Mouse (Mus musculus) forebrain, embryonic 12.5 days (tissue): Measurements from ENCODE around the gene Kras. TPM values are rescaled to one million over a fixed set of nuclear protein-coding genes. Genes with fewer than 3 reads are reported as not detected.

Experiments used
- ATAC-seq: fragments of 200-750 bp; cut with Nextera tagmentation; 2 replicates; pipeline ENCODE4 v1.8.0; 2017; ENCODE audit warnings: moderate TSS enrichment; ENCODE audit not compliant: low FRiP score
- H3K27ac ChIP-seq: fragments of 300-500 bp; sonication (generic); 2 replicates; pipeline ENCODE4 v1.5.1; 2016; ENCODE audit warnings: mild to moderate bottlenecking
- H3K27me3 ChIP-seq: fragments of 300-500 bp; sonication (generic); 2 replicates; pipeline ENCODE4 v1.6.1; 2016; ENCODE audit warnings: mild to moderate bottlenecking
- H3K36me3 ChIP-seq: fragments of 300-500 bp; sonication (generic); replicated peaks from 2 replicates; pipeline ENCODE4 v1.6.1; 2016; ENCODE audit warnings: mild to moderate bottlenecking
- H3K4me1 ChIP-seq: fragments of 300-500 bp; sonication (generic); 2 replicates; pipeline ENCODE4 v1.6.1; 2016
- H3K4me2 ChIP-seq: fragments of 300-500 bp; sonication (generic); 2 replicates; pipeline ENCODE4 v1.6.1; 2016; ENCODE audit warnings: mild to moderate bottlenecking, moderate library complexity
- H3K4me3 ChIP-seq: fragments of 300-500 bp; sonication (generic); replicated peaks from 2 replicates; pipeline ENCODE4 v1.5.1; 2016; ENCODE audit warnings: mild to moderate bottlenecking
- H3K9ac ChIP-seq: fragments of 300-500 bp; sonication (generic); 2 replicates; pipeline ENCODE4 v1.6.1; 2016; ENCODE audit warnings: mild to moderate bottlenecking
- H3K9me3 ChIP-seq: fragments of 300-500 bp; sonication (generic); 2 replicates; pipeline ENCODE4 v1.6.1; 2016
- WGBS: fragments of 180-500 bp; shearing (Covaris S2); methylation state at CpG from one replicate; pipeline ENCODE4 v1.1.7; 2016; 5-methylcytosine and 5-hydroxymethylcytosine counted together
- polyA plus RNA-seq: library from polyadenylated mRNA; unstranded; fragments of >200 nt; fragmentation: Nextera tagmentation; extraction: Ambion mirVana; gene quantifications from 2 replicates; pipeline ENCODE4 v1.2.1, GENCODE M21; 2016

The Kras gene
- polyA plus RNA-seq, 1 experiment from 2014 or later = 134 TPM

- Histone ChIP-seq H3K27ac (no peak overlapping the region), H3K4me2 (peak overlapping the region; percentile 35), H3K9ac (no peak overlapping the region), H3K27me3 (peaks cover 28% of the 10 kb centered on the region), H3K4me1 (peaks cover 24% of the 10 kb centered on the region), H3K4me3 (no peak overlapping the region), H3K9me3 (no peaks in the 10 kb centered on the region), H3K36me3 (no peaks in the 10 kb centered on the region)
- WGBS = under 1% methylated on average over 9 of the region's 11 CpGs
- ATAC-seq = peak; percentile 78
Measured at GRCm38 (mm10) chr6:145173781-145174191, 76.3 kb downstream of the Kras start.

GRCm38 (mm10) chr6:145171892-145172606, 78.0 kb downstream of the Kras start:
- H3K9me3 ChIP-seq = no peaks in the 10 kb centered on the region
- H3K36me3 ChIP-seq = no peaks in the 10 kb centered on the region
- H3K9ac ChIP-seq = no peak overlapping the region
- H3K27ac ChIP-seq = no peak overlapping the region
- H3K4me3 ChIP-seq = no peak overlapping the region
- no peak overlapping the region for H3K4me2 ChIP-seq
- 78% methylated on average over 14 of the region's 14 CpGs for WGBS
- no peak for ATAC-seq
- H3K4me1 ChIP-seq = peaks cover 24% of the 10 kb centered on the region
- peaks cover 23% of the 10 kb centered on the region for H3K27me3 ChIP-seq

Other genes with a start within 250 kb of the Kras start
- 98.9 and 105 TPM in 2 replicates for gene Bcat1, start 174.1 kb downstream of the Kras start, polyA plus RNA-seq
- 0.88 and 1.0 TPM in 2 replicates for gene Lrmp, start 134.6 kb downstream of the Kras start, polyA plus RNA-seq
- gene Casc1, start 39.2 kb downstream of the Kras start, polyA plus RNA-seq = 0.82 and 0.89 TPM in 2 replicates
- gene Etfrf1, start 39.1 kb downstream of the Kras start, polyA plus RNA-seq = 33.8 and 34.0 TPM in 2 replicates